In the genomic region with DNA sequence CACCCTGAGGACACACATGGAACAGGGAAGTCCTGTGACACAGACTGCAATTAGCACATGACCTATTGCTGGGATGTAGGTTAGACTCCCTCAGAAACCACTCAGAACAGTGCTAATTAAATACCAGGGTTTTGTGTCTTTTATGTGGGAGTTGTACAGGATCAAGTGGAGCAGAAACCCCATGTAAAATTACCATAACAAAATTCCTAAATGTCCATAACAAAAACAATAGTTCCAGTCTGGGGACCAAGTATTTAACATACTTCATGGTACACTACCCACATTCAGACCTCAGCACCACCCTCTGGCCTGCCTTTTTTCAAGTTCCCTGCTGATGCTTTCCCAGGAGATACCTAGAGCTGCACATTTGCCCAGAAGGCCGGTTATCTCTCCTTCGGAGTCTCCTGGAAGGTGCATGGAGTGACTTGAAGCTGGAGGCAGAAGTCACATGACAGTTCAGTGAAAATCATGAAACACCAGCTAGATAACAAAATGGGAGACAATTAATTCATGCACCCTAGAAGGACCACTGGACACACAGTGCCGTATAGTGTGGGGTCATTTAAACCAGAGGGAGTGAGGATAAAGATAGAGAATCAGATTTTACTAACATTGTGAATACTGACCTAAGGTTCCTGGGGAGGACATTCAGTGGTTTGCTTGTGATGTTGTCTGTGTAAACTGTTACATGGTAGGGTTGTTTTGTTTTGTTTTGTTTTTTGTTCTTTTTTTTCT, we compare ENCODE assay signal across 8 mouse cellular contexts. TPM values are rescaled to one million over a fixed set of nuclear protein-coding genes. Genes with fewer than 3 reads are reported as not detected.
DNase-seq lines count a peak whose midpoint lies in the region; ATAC-seq and TF ChIP-seq lines count a peak whose summit lies in the region.

No protein-coding gene starts in this region.

- H3K9me3 ChIP-seq in heart, embryonic 15.5 days (replicated peaks): no peaks in the 10 kb centered on the region
- no peaks in the 10 kb centered on the region for H3K9me3 ChIP-seq in forebrain, postnatal 0 days (ENCODE audit: low read length)

- H3K27ac ChIP-seq in heart, embryonic 15.5 days: peak overlapping the region; percentile 83
- peak overlapping the region; percentile 68 for H3K27ac ChIP-seq in forebrain, postnatal 0 days (ENCODE audit: low read depth, low read length)

- no peaks in the 10 kb centered on the region for H3K27me3 ChIP-seq in heart, embryonic 15.5 days
- no peaks in the 10 kb centered on the region for H3K27me3 ChIP-seq in forebrain, postnatal 0 days (ENCODE audit: insufficient read depth, low read length)
- no peaks in the 10 kb centered on the region for H3K27me3 ChIP-seq in myocyte (ENCODE audit: control insufficient read depth, insufficient read depth, insufficient read length)

- peaks cover 2% of the 10 kb centered on the region for H3K79me2 ChIP-seq in myocyte (ENCODE audit: control insufficient read depth, insufficient read depth)

- ATAC-seq in heart, embryonic 15.5 days (replicated peaks; ENCODE audit: insufficient number of reproducible peaks, insufficient read depth, low FRiP score, low read depth): no peak
- no peak for ATAC-seq in forebrain, postnatal 0 days

- no peak overlapping the region for H3K9ac ChIP-seq in heart, embryonic 15.5 days
- no peak overlapping the region for H3K9ac ChIP-seq in forebrain, postnatal 0 days

- TF ChIP-seq POLR2A in brain, embryonic 14.5 days (IDR thresholded peaks at IDR 0.05; ENCODE audit: borderline replicate concordance, extremely low read depth, insufficient read depth, insufficient read length, poor library complexity, severe bottlenecking): no peak
- no peak for TF ChIP-seq POLR2A in myocyte (IDR thresholded peaks at IDR 0.05; ENCODE audit: insufficient read length, low read depth)

- no peak for DNase-seq in heart, postnatal 4 days
- DNase-seq in brain, embryonic 14.5 days (ENCODE audit: low read depth): peak; percentile 85
- DNase-seq in forebrain, postnatal 0 days: peak; percentile 7
- no peak for DNase-seq in frontal cortex, adult 2 months (ENCODE audit: extremely low spot score in 1 of 2, low spot score in 1 of 2)
- DNase-seq in gastrocnemius, adult 8-10 months (ENCODE audit: low spot score in 2 of 2): no peak
- no peak for DNase-seq in cerebellum, postnatal 25 days

- WGBS in heart, embryonic 15.5 days: 57% methylated on average over 3 of the region's 3 CpGs
- WGBS in forebrain, postnatal 0 days: 5% methylated on average over 3 of the region's 3 CpGs

- H3K4me1 ChIP-seq in heart, embryonic 15.5 days (replicated peaks): 0 out of 2 replicates have a peak, but pooled peaks cover 2% of the 10 kb centered on the region
- H3K4me1 ChIP-seq in forebrain, postnatal 0 days (ENCODE audit: insufficient read depth): 0 out of 2 replicates have a peak, but pooled peaks cover 8% of the 10 kb centered on the region

- no peak overlapping the region for H3ac ChIP-seq in myocyte (ENCODE audit: control insufficient read depth, insufficient read length)

- no peak overlapping the region; the same call in 1 of the 2 replicates for H3K4me2 ChIP-seq in heart, embryonic 15.5 days
- H3K4me2 ChIP-seq in forebrain, postnatal 0 days (ENCODE audit: low read depth): peak overlapping the region; percentile 17; the same call in 1 of the 2 replicates
- H3K4me2 ChIP-seq in myocyte (ENCODE audit: low read depth): peak overlapping the region; percentile 16

- H3K36me3 ChIP-seq in heart, embryonic 15.5 days: no peaks in the 10 kb centered on the region
- H3K36me3 ChIP-seq in forebrain, postnatal 0 days (ENCODE audit: insufficient read depth): no peaks in the 10 kb centered on the region
- no peaks in the 10 kb centered on the region for H3K36me3 ChIP-seq in myocyte (ENCODE audit: control insufficient read depth, insufficient read depth)

- no peak overlapping the region for H3K4me3 ChIP-seq in heart, embryonic 15.5 days
- H3K4me3 ChIP-seq in forebrain, postnatal 0 days (ENCODE audit: low read depth, low read length): no peak overlapping the region
- H3K4me3 ChIP-seq in myocyte: no peak overlapping the region

- TF ChIP-seq CTCF in brain, embryonic 14.5 days (IDR thresholded peaks at IDR 0.05; ENCODE audit: borderline replicate concordance, extremely low read depth, insufficient read depth, insufficient read length): no peak
- no peak for TF ChIP-seq CTCF in forebrain, postnatal 0 days (IDR thresholded peaks at IDR 0.05; ENCODE audit: low read depth)

TF ChIP-seq in myocyte, 11 proteins besides CTCF, POLR2A, EP300 and RAD21:
- TF ChIP-seq E2F4 (IDR thresholded peaks at IDR 0.05; ENCODE audit: insufficient read depth) (no peak), USF1 (IDR thresholded peaks at IDR 0.05; ENCODE audit: low read depth) (peak; percentile 1)

RNA-seq across cellular contexts. Expression of a gene that starts 4.6 kb away (rescaled TPM):
- 130 and 140 TPM in 2 replicates for polyA plus RNA-seq in heart, embryonic 15.5 days (2015; fragmentation: Nextera tagmentation; extraction: Ambion mirVana)
- total RNA-seq in heart, postnatal 4 days (2021): 100 to 1,000 TPM; 211 to 228 TPM
- 66.7 and 72.8 TPM in 2 replicates for polyA plus RNA-seq in brain, embryonic 14.5 days (2012; rRNA removed)
- 94.9 and 102 TPM in 2 replicates for total RNA-seq in forebrain, postnatal 0 days (2014; rRNA removed)
- 64.7 and 68.6 TPM in 2 replicates for polyA plus RNA-seq in forebrain, postnatal 0 days (2015; fragmentation: Nextera tagmentation; extraction: Ambion mirVana)
- 126 TPM for polyA plus RNA-seq in myocyte (2012; fragmentation: generic; extraction: Trizol)
- polyA plus RNA-seq in frontal cortex, adult 2 months (2012; rRNA removed): 56.2 and 61.2 TPM in 2 replicates
- 100 to 1,000 TPM in 2 of 4 experiments, 10 to 100 TPM in 2; 92.6 to 114 (median 104) TPM for total RNA-seq in gastrocnemius, adult 8-10 months (2022)

RNA-seq across cellular contexts. Expression of a gene that starts 31.1 kb away (rescaled TPM):
- 5.6 and 5.7 TPM in 2 replicates for polyA plus RNA-seq in heart, embryonic 15.5 days (2015; fragmentation: Nextera tagmentation; extraction: Ambion mirVana)
- total RNA-seq in heart, postnatal 4 days (2021): 1 to 10 TPM; 6.4 to 7.5 TPM
- 4.7 and 4.9 TPM in 2 replicates for polyA plus RNA-seq in brain, embryonic 14.5 days (2012; rRNA removed)
- 2.7 and 3.7 TPM in 2 replicates for total RNA-seq in forebrain, postnatal 0 days (2014; rRNA removed)
- 1.1 TPM in 2 replicates for polyA plus RNA-seq in forebrain, postnatal 0 days (2015; fragmentation: Nextera tagmentation; extraction: Ambion mirVana)
- 0.66 TPM for polyA plus RNA-seq in myocyte (2012; fragmentation: generic; extraction: Trizol)
- 7.6 and 7.8 TPM in 2 replicates for polyA plus RNA-seq in frontal cortex, adult 2 months (2012; rRNA removed)
- 10 to 100 TPM in 2 of 4 experiments, 1 to 10 TPM in 2; 8.3 to 10.4 (median 9.4) TPM for total RNA-seq in gastrocnemius, adult 8-10 months (2022)

RNA-seq across cellular contexts. Expression of a gene that starts 52.7 kb away (rescaled TPM):
- polyA plus RNA-seq in heart, embryonic 15.5 days (2015; fragmentation: Nextera tagmentation; extraction: Ambion mirVana): 43.1 and 44.5 TPM in 2 replicates
- total RNA-seq in heart, postnatal 4 days (2021): 10 to 100 TPM; 25.9 to 27.6 TPM
- 21.1 and 29.5 TPM in 2 replicates for polyA plus RNA-seq in brain, embryonic 14.5 days (2012; rRNA removed)
- total RNA-seq in forebrain, postnatal 0 days (2014; rRNA removed): 42.7 and 48.4 TPM in 2 replicates
- polyA plus RNA-seq in forebrain, postnatal 0 days (2015; fragmentation: Nextera tagmentation; extraction: Ambion mirVana): 70.2 and 73.1 TPM in 2 replicates
- polyA plus RNA-seq in myocyte (2012; fragmentation: generic; extraction: Trizol): 15.4 TPM
- 21.5 and 24.1 TPM in 2 replicates for polyA plus RNA-seq in frontal cortex, adult 2 months (2012; rRNA removed)
- 10 to 100 TPM; 22.9 to 25.1 (median 23.8) TPM for total RNA-seq in gastrocnemius, adult 8-10 months (2022)

RNA-seq across cellular contexts. Expression of a gene that starts 52.7 kb away (rescaled TPM):
- polyA plus RNA-seq in heart, embryonic 15.5 days (2015; fragmentation: Nextera tagmentation; extraction: Ambion mirVana): 128 and 134 TPM in 2 replicates
- total RNA-seq in heart, postnatal 4 days (2021): 10 to 100 TPM; 94.1 to 96.3 TPM
- 83.3 and 89.2 TPM in 2 replicates for polyA plus RNA-seq in brain, embryonic 14.5 days (2012; rRNA removed)
- total RNA-seq in forebrain, postnatal 0 days (2014; rRNA removed): 48.8 and 52.7 TPM in 2 replicates
- polyA plus RNA-seq in forebrain, postnatal 0 days (2015; fragmentation: Nextera tagmentation; extraction: Ambion mirVana): 182 and 195 TPM in 2 replicates
- 196 TPM for polyA plus RNA-seq in myocyte (2012; fragmentation: generic; extraction: Trizol)
- 91.4 and 96.8 TPM in 2 replicates for polyA plus RNA-seq in frontal cortex, adult 2 months (2012; rRNA removed)
- 100 to 1,000 TPM; 117 to 131 (median 125) TPM for total RNA-seq in gastrocnemius, adult 8-10 months (2022)

Comparison
In these comparisons a context has a peak if more than half of its experiments do, and no peak if none do; other contexts are left out.
1. DNase-seq: peak in brain, embryonic 14.5 days (single experiment) and forebrain, postnatal 0 days (single experiment); none in heart, postnatal 4 days (single experiment), frontal cortex, adult 2 months (0 of 2), gastrocnemius, adult 8-10 months (0 of 2) and cerebellum, postnatal 25 days (0 of 2).